Mouse (Mus musculus): Measurements from ENCODE around the gene Tspan18. TPM values are rescaled to one million over a fixed set of nuclear protein-coding genes. Genes with fewer than 3 reads are reported as not detected.

Gene Tspan18
- total RNA-seq (2021), result 10 to 100 TPM; 40.8 to 43.2 TPM

- peak; percentile 54 to 56 for DNase-seq
Measured at GRCm38 (mm10) chr2:93333817-93334731, at the start of gene Tspan18. Gene Tspan18, minus strand, starts transcription at chr2:93334505.

DNA sequence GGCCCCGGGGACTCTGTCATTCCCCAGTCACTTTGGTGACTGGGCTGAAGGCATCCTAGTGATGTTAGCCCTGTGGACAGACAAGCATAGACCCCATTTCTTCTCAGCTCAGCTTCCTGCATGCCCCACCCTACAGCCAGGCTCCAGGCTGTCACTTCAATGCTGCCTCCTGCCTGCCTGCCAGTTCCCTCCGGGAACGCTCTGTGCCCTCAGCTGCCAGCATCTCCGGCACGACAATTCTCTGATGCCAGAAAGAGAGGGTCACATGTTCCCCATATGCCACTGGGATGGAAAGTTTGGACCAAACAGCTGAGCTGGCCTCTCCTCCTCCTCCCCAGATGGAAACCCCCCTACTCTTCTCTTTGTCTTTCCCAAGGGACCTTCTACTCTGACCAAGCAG lies 49.5 kb upstream of the Tspan18 start:
- peak; percentile 58 to 65 for DNase-seq

DNA sequence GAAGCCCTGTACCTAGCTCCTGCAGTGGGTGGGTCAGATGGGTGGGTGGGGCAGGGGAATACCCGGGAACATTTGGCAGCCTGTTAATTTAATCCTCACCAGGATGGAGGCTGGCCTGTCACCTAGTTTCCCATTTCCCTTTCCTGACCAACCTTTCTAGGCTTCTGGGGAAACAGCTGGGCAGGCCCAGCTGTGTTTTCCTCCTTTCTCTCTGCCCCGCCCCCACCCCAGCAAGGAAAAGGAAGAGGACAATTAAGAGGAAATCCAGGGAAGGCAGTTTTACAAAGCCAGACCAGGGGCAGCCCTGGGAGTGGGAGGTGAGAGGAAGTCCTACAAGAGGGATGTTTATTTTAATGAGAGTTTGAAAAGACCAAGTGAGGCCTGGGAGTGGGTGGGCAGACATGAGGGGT lies 46.4 kb upstream of the Tspan18 start:
- no peak for DNase-seq

DNA sequence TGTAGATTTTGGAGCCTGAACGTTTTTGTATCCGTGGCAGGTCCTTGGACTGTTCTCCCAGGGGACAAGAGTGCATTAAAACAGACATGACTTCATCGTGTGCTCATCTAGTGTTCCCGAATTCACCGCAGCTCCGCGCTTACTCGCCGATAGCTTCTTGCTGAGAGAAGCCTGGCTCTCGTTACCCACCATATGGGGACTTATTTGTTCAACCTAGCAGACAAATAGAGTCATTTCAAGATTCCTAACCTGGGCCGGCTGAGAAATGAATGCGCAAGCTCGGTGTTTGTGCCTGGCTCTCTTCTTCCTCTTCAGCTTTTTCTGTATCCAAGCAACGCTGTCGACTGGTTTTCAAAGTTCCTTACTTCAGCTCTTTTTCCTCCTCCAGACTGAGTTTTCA lies 43.5 kb upstream of the Tspan18 start:
- DNase-seq, result peak; percentile 31 to 37

- no peak for DNase-seq
Measured at GRCm38 (mm10) chr2:93377157-93377556, 42.9 kb upstream of the Tspan18 start.

DNA sequence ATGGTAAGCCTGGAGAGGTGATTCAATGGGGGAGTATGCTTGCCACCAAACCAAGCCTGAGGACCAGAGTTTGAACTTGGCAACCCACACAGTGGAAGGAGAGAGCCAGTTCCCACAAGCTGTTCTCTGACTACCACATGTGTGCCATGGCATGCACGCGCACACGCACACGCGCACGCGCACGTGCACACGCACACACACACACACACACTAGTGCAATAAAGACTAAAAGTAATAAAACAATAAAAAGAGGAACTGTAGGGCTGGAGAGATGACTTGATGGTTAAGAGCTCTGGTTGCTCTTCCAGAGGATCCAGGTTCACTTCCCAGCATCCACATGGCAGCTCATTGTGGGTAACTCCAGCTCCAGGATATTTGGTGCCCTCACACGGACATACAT lies 38.6 kb upstream of the Tspan18 start:
- DNase-seq, result no peak

DNA sequence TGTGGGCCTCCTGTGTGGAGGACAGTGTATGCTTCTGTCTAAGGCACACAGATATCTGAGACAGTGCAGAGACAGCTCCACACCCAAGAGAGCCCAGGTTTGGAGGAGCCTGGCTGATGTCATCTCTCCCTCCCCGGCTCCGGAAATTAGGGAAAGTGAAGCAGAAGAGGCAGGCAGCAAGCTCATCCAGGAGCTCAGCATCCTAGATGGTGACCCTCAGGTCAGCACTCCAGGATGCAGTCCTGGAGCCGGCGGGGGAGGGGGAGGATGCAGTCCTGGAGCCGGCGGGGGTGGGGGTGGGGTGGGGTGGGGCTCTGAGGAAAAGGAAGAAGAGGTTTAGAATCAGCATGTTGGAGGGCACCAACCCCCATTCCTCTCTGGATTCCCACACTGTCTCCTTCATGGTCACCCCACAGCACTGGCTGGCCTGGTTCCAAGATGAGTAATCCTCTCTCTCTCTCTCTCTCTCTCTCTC lies 37.8 kb upstream of the Tspan18 start:
- DNase-seq, result no peak

DNA sequence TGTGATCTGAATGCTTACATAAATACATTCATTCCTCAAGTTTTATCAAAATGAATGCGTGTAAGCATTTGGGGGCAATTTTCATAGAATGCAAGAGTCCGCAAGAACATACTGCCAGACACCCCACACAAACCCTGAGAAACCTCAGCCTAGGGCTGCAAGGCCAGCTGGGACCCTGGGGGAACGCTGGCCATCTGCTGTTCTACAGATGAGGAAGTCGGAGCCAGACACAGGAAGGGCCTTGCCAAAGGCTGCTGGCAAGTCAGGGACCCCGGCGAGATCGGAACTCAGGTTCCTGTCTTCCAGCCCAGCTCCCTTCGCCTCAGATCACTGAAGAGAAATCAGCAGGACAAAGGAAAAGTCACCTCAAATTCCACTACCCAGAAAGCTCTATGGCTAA lies 34.6 kb upstream of the Tspan18 start:
- no peak for DNase-seq

DNA sequence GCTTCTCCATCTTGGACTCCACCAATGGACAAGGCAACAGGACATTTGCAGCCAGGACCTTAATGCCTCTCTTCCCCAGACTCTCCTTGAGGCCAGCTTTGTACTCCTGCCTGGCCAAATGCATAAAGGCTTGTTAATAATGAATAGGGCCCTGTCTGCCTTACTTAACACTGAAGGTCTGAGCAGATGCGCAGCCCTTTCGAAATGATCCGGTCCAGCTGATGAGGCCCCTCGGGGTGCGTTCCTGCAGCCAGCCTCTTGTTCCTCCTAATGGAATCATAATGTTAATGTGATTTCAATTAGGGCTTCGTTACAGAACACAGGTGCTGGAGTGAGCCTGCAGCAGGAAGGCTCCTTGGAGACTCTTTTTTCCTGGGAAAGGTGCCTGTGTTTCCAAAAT lies 33.7 kb upstream of the Tspan18 start:
- no peak for DNase-seq

DNA sequence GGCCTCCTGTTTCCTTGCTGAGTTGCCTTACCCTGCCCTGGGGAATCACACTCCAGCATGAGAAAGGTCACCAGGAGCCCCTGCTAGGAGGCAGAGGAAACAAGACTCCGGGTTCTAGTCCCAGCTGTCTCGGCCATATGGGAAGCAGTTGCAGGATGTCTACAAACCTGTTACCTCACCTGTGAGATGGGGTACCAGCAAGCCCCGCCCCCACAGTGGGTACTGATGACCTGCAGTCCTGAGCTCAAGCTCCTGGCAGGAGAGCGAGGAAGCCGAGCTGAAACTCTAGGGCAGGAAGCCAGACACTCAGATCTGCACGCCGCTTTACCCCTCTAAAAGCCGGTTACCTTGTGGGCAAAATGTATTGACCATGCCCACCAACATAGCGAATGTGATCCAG lies 31.1 kb upstream of the Tspan18 start:
- no peak for DNase-seq

- DNase-seq, result no peak
Measured at GRCm38 (mm10) chr2:93364951-93365350, 30.6 kb upstream of the Tspan18 start.

- DNase-seq, result no peak
Measured at GRCm38 (mm10) chr2:93361454-93361853, 27.1 kb upstream of the Tspan18 start.

DNA sequence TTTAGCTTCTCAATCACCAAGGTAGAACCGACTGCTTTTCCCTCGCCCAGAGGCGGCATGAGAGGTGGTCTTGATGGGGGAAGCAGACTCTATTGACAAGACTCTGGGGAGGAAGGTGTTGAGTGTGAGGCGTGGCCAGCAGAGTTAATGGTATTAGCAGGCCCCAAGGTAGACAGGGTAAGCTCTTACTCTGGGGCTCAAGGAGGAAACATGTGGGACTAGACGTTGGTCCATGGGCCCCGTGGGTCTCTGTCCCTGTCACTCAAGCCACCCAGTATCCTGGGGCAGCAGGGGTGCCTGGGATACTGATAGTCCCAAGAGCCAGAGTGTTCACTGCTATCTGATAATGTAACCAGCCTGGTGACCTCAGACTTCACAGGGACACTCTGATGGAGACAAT lies 26.0 kb upstream of the Tspan18 start:
- DNase-seq, result no peak

GRCm38 (mm10) chr2:93357391-93357790 lies 23.1 kb upstream of the Tspan18 start:
- no peak for DNase-seq

DNA sequence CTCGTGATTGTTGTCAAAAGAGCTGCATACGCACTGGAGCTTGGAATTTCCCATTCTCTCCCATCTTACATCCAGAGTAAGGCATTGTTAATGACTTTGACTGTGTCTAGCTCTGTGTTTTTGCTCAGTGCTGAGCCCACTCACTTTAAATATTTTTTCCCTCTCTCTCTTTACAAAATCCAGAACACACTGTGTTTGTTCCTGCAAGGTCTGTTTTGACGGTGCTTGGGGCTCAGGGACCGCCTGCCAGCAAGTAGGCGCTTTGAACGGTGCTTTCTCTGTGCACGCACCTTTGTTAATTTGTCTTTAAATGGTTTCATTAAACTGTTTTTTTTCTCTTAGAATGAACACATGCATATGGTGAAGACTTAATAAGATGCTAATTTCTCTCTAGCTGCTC lies 21.5 kb upstream of the Tspan18 start:
- peak in 1 of 2 experiments; percentile 28 for DNase-seq

DNA sequence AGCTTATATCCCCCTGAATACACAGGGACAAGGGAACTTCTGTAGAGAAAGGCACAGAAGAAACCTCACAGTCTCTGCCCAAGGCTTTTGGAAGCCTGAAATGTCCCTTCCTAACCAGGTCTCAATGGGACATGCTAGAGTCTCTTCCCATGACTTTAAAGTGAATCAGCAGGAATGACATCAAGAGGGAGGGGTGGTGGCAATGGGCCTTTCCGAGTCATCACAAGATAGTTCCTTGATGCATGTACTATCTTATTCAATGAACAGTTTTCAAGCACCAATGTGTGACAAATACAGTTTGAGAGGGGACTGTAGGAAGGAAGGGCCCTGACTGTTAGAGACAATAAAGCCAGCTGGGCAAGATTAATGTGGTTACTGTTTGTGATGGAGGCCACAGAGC lies 20.3 kb upstream of the Tspan18 start:
- no peak for DNase-seq

DNA sequence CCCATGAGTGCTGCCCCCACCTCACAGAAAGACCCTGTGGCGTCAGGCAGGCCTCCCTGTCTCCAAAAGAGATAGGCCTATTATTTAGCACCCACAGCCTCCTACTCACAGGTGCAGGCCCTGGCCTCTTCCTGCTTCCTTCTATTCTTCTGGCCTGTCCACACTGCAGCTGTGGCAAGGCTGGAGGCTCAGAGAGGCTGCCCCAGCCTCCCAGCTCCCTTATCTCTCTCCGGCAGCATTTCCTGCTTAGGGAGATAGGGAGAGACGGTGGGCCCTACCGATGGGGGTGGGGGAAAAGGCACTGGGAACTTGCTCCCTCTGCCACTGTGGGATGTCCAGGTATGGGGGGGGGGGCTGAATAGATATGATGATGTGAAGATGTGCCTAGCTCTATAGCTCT lies 19.4 kb upstream of the Tspan18 start:
- DNase-seq, result no peak

DNA sequence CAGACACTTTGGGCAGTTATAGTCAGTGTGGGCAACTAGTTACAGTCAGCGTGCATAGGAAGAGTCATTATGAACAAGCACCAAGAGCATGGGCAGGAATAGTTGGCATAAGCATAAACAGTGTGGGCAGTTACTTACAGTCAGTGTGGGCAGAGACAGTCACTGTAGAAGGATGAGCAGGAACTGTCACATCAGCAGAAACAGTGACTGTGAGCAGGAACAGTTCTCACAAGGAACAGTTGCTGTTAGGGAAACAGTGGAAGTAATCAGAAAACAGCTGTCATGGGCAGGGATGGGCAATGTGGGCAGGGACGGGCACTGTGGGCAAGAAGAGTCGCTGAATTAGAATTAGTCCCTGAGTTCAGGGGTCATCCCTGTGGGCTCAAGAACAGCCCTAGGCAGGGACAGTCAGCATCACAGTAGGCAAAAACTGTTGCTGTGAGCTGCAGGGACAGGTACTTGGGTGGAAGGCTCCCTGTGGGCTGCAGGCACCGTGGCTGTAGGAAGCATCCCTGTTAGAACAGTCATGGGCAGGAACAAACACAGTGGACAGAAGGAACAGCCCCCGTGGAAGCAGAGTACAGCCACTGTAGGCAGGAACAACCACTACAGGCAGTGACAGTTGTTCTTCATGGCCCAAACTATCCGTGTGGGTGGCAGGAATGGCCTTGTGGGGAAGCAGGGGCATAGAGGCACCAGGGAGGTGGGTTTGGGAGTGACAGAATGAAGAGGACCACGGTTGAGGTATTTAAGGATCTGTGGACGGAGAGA lies 18.8 kb upstream of the Tspan18 start:
- no peak for DNase-seq

GRCm38 (mm10) chr2:93351352-93351751 lies 17.0 kb upstream of the Tspan18 start:
- no peak for DNase-seq

DNA sequence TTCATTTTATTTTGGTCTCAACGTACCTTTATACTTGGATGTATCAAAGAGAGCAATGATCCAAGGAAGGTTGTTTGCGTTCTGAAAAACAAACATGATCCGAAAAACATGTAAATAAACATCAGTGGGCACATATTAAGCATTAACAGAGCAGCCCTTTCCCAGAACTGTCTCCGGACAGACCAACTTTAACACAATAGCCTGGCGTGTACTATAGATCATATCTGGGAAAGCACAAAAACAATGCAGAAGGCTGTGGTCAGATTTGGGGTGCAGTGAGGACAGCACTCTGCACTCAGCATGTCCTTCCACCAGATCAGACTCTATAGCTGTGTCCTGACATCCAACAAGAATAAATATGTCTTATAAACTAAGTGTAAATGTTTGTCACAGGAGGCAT lies 12.7 kb upstream of the Tspan18 start:
- DNase-seq, result no peak

GRCm38 (mm10) chr2:93346609-93347008 lies 12.3 kb upstream of the Tspan18 start:
- no peak for DNase-seq

DNA sequence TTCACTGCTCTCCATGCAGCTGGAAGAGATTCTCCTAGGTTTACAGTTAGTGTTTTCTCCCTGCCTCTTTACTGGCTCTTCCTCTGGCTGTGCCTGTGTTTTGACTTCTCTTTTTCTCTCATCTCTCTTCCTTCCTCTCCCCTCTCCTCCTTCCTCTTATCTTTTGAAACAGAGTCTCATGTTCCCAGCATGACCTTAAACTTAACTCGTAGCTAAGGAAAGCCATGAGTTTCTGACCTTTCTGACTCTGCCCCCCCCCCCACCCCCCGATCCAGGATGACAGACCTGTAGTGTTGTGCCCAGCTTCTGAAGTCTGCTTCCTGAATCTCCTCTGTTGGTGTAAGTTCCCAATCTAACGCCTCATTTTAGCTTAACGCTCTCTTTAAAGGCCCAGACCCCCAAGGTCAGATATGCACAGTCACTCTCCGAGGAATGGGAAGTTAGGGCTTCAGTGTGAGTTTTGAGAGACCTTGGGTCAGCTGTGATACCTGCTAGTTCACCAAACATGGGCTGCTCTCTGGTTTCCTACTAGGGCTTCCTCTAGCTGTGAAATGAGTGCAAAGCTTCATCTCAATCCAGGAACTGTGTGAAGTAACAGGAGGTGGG lies 11.5 kb upstream of the Tspan18 start:
- DNase-seq, result no peak

Data from layer of hippocampus, postnatal 36 days (tissue).